Mouse (Mus musculus) embryo, embryonic 11 days (tissue): Measurements from ENCODE around the gene Arhgap21.

ENCODE experiments used
- DNase-seq: peaks from one replicate; pipeline ENCODE4 v3.0.0-alpha.2; 2015

Arhgap21 gene

GRCm38 (mm10) chr2:20888751-20889150 lies 79.9 kb downstream of the Arhgap21 start:
- DNase-seq: no peak

DNA sequence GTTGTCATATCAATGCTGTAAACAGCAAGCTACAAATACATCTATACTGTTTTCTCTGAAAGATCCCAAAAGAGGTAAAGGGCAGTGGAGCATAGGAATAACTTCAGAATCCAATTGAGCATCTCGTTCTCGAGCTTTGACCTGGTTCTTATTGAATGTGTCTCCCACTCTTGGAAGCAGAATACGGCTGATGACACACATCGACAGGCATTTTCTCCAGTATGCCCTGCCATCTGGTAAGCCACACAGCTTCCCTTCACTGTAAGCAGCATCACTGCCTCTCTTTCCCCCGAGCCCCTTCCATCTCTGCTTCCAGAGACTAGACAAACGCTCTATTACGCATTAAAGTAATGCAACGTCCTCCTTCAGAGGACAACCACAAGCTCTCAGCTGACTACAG lies 85.4 kb downstream of the Arhgap21 start:
- no peak for DNase-seq

- DNase-seq: peak; percentile 5
These were observed 88.6 kb downstream of the Arhgap21 start for GRCm38 (mm10) chr2:20879877-20880605.

- DNase-seq: no peak
These were observed 94.1 kb downstream of the Arhgap21 start for GRCm38 (mm10) chr2:20874621-20875020.

DNA sequence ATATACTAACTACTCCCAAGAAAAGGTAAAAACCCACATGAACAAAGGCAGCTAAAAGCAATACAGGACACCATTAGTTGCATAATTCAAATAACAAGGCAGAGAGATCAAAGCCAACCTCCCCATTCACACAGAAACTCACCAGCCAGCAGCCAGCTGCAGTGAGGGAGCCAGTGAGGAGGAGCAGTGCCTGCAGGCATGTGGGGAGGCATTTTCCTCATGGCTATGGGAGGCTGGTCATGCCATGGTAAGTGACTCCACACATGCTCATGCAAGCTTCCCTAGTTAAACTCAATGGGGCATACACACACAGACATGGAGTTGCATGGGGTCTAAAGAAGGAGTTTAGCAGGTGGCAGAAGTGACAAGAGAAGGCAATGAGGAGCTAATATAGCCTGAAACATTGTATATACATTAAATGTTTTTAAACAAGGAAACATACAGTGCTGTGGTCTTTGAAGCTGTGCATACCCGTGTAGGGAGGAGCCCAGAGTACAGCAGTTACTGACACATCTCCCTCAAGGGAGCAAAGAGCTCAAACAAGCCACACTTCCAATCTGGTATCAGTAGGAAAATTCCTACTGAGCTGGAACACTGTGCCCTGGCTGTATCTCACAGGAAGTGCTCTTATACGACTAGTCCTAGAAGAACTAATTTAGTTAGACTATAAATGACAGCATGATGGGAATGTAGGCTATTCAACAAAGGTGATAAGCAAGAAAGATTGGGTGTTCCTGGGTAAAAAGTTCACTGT lies 99.3 kb downstream of the Arhgap21 start:
- no peak for DNase-seq

DNA sequence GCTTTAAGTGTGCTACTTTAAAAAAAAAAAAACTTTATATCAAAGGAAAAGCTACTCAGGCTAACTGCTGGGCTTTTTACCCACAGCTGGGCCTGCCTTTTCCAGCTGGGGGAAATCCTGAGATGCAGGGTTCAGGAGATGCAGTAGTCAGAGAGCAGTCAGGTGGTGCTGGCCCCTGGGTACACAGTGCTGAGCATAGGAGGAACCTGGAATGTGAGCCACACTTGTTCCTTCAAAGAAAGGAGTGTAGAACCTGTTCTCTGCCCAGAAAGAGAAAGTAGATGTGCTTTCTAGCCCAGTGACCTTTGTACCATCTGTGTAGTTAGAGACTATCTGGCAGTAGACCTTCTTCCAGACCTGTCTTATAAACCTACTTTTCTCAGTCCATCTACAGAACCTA lies 100.6 kb downstream of the Arhgap21 start:
- no peak for DNase-seq

GRCm38 (mm10) chr2:20865795-20866194 lies 102.9 kb downstream of the Arhgap21 start:
- no peak for DNase-seq

- DNase-seq: no peak
These were observed 104.1 kb downstream of the Arhgap21 start for GRCm38 (mm10) chr2:20864569-20864968.

DNA sequence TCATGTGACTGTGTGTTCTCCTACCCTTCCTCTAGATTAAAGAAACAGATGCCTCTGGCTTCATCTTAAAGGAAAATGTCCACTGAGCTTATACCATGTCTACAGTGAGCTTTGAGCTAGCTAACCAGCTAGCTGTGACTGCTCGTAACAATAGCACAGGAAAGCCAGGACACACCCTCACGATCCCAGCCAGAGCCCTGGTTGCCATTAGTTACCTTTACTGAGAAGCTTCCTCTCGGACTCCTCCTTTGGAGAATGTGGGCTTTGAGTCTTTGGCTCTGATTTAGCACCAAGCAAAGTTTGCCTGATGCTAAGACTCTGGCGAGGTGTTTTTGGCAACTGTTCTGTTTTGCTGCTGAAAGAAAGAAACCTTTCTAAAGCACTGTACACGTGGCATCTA lies 107.9 kb downstream of the Arhgap21 start:
- DNase-seq: no peak

GRCm38 (mm10) chr2:20849346-20849745 lies 119.3 kb downstream of the Arhgap21 start:
- no peak for DNase-seq

- DNase-seq: no peak
These were observed 136.9 kb downstream of the Arhgap21 start for GRCm38 (mm10) chr2:20831608-20832406.

DNA sequence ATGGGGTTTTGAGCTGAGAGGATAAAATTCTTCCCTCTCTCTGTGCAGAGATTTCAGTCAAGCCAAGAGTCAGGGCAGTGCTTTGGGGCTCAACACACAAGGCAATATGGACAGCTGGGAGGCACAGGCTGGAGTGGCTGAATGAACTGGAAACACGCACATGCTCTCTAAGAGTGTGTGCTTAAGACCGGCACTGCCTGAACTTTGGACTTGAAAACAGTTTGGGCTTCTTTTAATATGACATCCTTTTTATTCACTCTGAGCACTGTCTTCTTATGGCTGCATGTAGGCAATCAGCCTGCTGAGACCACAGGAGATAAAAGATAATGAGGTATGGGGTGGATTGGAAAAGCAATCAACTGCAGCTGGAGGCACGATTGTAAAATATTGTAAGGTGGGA lies 137.8 kb downstream of the Arhgap21 start:
- DNase-seq: no peak

DNA sequence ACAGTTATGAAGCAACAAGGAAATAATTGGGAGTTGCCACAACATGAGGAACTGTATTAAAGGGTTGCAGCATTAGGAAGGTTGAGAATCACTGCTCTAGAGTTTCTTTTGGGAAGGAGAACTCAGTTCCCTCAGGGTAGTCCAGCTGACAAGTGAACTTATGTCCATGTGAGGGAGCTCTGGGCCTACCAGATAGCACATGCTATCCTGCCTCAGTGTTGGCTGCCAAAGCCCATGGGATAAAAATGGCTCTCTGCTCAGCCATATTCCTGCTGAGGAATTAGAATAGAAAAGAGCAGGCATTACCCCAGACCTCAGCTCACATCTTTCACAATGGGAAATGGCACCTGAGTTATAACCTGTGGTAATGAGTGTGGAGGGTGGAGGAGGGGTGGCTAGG lies 142.4 kb downstream of the Arhgap21 start:
- DNase-seq: no peak

GRCm38 (mm10) chr2:20818226-20818625 lies 150.5 kb downstream of the Arhgap21 start:
- no peak for DNase-seq

DNA sequence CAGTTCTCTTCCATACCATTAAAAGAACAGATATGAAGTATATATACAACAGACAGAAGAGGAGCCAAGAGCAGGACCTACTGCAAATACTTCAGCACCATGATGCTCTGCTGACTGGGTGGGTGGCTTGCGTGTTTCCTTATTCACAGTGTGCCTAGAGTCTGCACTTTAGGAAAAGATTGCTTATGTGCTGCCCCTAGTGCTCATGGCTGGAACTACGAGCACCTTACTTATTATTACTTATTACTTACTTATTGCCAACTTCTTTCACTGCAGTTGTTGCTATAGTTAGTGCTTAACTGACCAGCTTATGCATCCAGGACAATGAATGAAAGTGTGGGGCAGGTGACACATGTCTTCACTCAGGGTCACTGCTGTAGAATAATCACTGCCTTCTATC lies 154.7 kb downstream of the Arhgap21 start:
- no peak for DNase-seq

DNA sequence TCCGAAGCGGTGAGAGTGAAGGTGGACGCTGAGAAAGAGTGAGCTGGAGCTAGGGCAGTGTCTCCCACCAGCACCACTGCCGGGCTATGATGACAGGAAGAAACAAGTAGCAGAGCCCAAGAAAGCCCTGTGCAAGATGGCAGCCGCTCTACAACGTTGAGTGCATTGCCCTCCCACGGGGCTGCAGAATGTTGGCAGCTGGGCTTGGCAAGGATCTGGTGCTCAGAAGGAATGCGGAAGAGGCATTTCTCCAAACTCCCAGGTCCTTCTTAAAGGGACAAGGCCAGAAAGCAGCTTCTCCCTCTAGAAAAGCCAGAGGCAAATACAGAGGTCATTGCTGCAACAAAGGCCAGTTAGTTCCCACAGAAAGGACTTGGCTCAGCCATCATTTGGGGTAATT lies 157.2 kb downstream of the Arhgap21 start:
- DNase-seq: no peak

DNA sequence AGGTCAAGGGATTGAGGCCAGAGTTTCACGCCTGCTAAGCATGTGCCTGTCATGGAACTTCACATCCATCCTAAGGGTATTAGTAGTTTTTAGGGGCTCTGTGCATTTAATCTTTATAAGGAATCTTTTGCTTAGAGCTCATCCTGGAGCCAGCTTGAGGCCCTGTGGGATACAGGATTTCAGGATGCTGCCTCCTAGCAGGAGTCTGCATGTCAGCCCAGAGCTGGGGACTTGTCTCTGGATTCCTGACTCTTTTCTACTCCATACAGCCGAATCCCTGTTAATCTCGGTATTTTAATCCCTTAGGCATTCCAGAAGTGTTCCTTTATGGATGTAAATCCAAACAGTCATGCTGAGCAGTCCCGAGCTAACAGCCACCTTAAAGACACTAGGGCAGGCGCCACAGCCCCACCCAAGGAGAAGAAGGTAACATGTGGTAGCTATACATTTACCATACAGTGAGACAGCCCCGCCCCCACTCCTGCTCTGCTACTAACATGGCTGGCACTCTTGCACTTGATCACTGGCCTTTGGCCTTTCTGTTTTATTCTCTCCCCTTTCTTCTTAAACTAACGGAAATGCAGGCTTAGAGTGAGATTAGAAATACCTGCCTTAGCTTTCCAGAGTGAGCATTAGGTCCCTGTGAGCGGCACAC lies 167.3 kb downstream of the Arhgap21 start:
- DNase-seq: no peak
